Mouse (Mus musculus) limb, embryonic 10.5 days (tissue): ENCODE measurements around the gene Taar7e. TPM values are rescaled to one million over a fixed set of nuclear protein-coding genes. Genes with fewer than 3 reads are reported as not detected.
A peak's percentile ranks its signal among the peaks of the same experiment; 100 is the strongest.

ENCODE experiments used
- DNase-seq: peaks from one replicate; pipeline ENCODE4 v3.0.0-alpha.2; 2017; ENCODE audit warnings: low spot score
- H3K27ac ChIP-seq: fragments of 300-500 bp; sonication (generic); 2 replicates; pipeline ENCODE4 v1.5.1; 2016; ENCODE audit warnings: mild to moderate bottlenecking
- H3K27me3 ChIP-seq: fragments of 300-500 bp; sonication (generic); 2 replicates; pipeline ENCODE4 v1.6.1; 2016; ENCODE audit warnings: low read depth, mild to moderate bottlenecking; ENCODE audit not compliant: poor library complexity, severe bottlenecking
- H3K36me3 ChIP-seq: fragments of 300-500 bp; sonication (generic); 2 replicates; pipeline ENCODE4 v1.6.1; 2016; ENCODE audit warnings: mild to moderate bottlenecking, moderate library complexity
- H3K4me1 ChIP-seq: fragments of 300-500 bp; sonication (generic); 2 replicates; pipeline ENCODE4 v1.6.1; 2016
- H3K4me3 ChIP-seq: fragments of 300-500 bp; sonication (generic); 2 replicates; pipeline ENCODE4 v1.5.1; 2016; ENCODE audit warnings: mild to moderate bottlenecking, moderate library complexity
- H3K9me3 ChIP-seq: fragments of 300-500 bp; sonication (generic); replicated peaks from 2 replicates; pipeline ENCODE4 v1.6.1; 2016; ENCODE audit warnings: mild to moderate bottlenecking
- WGBS: fragments of 180-500 bp; shearing (Covaris S2); methylation state at CpG from one replicate; pipeline ENCODE4 v1.1.7; 2016; 5-methylcytosine and 5-hydroxymethylcytosine counted together
- polyA plus RNA-seq: library from polyadenylated mRNA; unstranded; fragments of >200 nt; fragmentation: Nextera tagmentation; extraction: Ambion mirVana; gene quantifications from 2 replicates; pipeline ENCODE4 v1.2.1, GENCODE M21; 2016

Taar7e gene
- polyA plus RNA-seq, 1 experiment from 2014 or later, result not detected

- H3K4me3 ChIP-seq, result no peak overlapping the region
- no peaks in the 10 kb centered on the region for H3K4me1 ChIP-seq
- H3K36me3 ChIP-seq, result no peaks in the 10 kb centered on the region
- no peak overlapping the region for H3K27ac ChIP-seq
- 45% methylated on average over 3 of the region's 3 CpGs for WGBS
- H3K9me3 ChIP-seq, result no peaks in the 10 kb centered on the region
- DNase-seq, result peak; percentile 38
- no peaks in the 10 kb centered on the region for H3K27me3 ChIP-seq
Observed at GRCm38 (mm10) chr10:24080166-24080565, 42.8 kb downstream of the Taar7e start.

- WGBS, result 82% methylated on average over 5 of the region's 5 CpGs
- no peak overlapping the region for H3K27ac ChIP-seq
- no peaks in the 10 kb centered on the region for H3K27me3 ChIP-seq
- no peak for DNase-seq
- no peaks in the 10 kb centered on the region for H3K4me1 ChIP-seq
- no peaks in the 10 kb centered on the region for H3K36me3 ChIP-seq
- no peak overlapping the region for H3K4me3 ChIP-seq
- no peaks in the 10 kb centered on the region for H3K9me3 ChIP-seq
Observed at GRCm38 (mm10) chr10:24085936-24086335, 48.5 kb downstream of the Taar7e start.

GRCm38 (mm10) chr10:24086555-24086954 lies 49.1 kb downstream of the Taar7e start:
- no peak for DNase-seq
- 91% methylated on average over 5 of the region's 5 CpGs for WGBS

GRCm38 (mm10) chr10:24087168-24087567 lies 49.8 kb downstream of the Taar7e start:
- no peak overlapping the region for H3K27ac ChIP-seq
- H3K4me1 ChIP-seq, result no peaks in the 10 kb centered on the region
- WGBS, result 98% methylated on average over 2 of the region's 2 CpGs
- H3K27me3 ChIP-seq, result no peaks in the 10 kb centered on the region
- H3K36me3 ChIP-seq, result no peaks in the 10 kb centered on the region
- no peak overlapping the region for H3K4me3 ChIP-seq
- H3K9me3 ChIP-seq, result no peaks in the 10 kb centered on the region
- DNase-seq, result no peak

More at GRCm38 (mm10) chr10:24086555-24086954, 49.1 kb downstream of the Taar7e start:
- H3K27me3 ChIP-seq, result no peaks in the 10 kb centered on the region
- H3K4me1 ChIP-seq, result no peaks in the 10 kb centered on the region
- H3K4me3 ChIP-seq, result no peak overlapping the region
- H3K36me3 ChIP-seq, result no peaks in the 10 kb centered on the region
- no peak overlapping the region for H3K27ac ChIP-seq
- no peaks in the 10 kb centered on the region for H3K9me3 ChIP-seq

Other genes starting within 250 kb of the Taar7e start
- gene Slc18b1, start 240.6 kb upstream of the Taar7e start, polyA plus RNA-seq, result 10.3 and 13.8 TPM in 2 replicates
- gene Vnn3, start 186.2 kb upstream of the Taar7e start, polyA plus RNA-seq, result not detected in 2 replicates
- gene Vnn1, start 142.9 kb upstream of the Taar7e start, polyA plus RNA-seq, result 0.43 and 0.68 TPM in 2 replicates
- gene Taar1, start 117.3 kb upstream of the Taar7e start, polyA plus RNA-seq, result not detected in 2 replicates
- not detected in 2 replicates for gene Taar2, start 99.0 kb upstream of the Taar7e start, polyA plus RNA-seq
- not detected in 2 replicates for gene Taar3, start 88.1 kb upstream of the Taar7e start, polyA plus RNA-seq
- gene Taar4, start 77.1 kb upstream of the Taar7e start, polyA plus RNA-seq, result not detected in 2 replicates
- not detected in 2 replicates for gene Taar5, start 66.9 kb upstream of the Taar7e start, polyA plus RNA-seq
- gene Taar6, start 52.0 kb upstream of the Taar7e start, polyA plus RNA-seq, result not detected in 2 replicates
- not detected in 2 replicates for gene Taar7a, start 44.1 kb upstream of the Taar7e start, polyA plus RNA-seq
- not detected in 2 replicates for gene Taar7b, start 37.7 kb upstream of the Taar7e start, polyA plus RNA-seq
- not detected in 2 replicates for gene Taar7d, start 10.4 kb upstream of the Taar7e start, polyA plus RNA-seq
- gene Taar7f, start 11.9 kb downstream of the Taar7e start, polyA plus RNA-seq, result not detected in 2 replicates
- not detected in 2 replicates for gene Taar8a, start 38.9 kb downstream of the Taar7e start, polyA plus RNA-seq
- not detected in 2 replicates for gene Taar8b, start 54.7 kb downstream of the Taar7e start, polyA plus RNA-seq
- gene Taar8c, start 64.3 kb downstream of the Taar7e start, polyA plus RNA-seq, result not detected in 2 replicates
- gene Taar9, start 71.9 kb downstream of the Taar7e start, polyA plus RNA-seq, result not detected in 2 replicates
- 23.7 and 34.1 TPM in 2 replicates for gene Stx7, start 111.7 kb downstream of the Taar7e start, polyA plus RNA-seq
- gene Moxd1, start 185.9 kb downstream of the Taar7e start, polyA plus RNA-seq, result 3.2 and 6.0 TPM in 2 replicates